In the genomic region with DNA sequence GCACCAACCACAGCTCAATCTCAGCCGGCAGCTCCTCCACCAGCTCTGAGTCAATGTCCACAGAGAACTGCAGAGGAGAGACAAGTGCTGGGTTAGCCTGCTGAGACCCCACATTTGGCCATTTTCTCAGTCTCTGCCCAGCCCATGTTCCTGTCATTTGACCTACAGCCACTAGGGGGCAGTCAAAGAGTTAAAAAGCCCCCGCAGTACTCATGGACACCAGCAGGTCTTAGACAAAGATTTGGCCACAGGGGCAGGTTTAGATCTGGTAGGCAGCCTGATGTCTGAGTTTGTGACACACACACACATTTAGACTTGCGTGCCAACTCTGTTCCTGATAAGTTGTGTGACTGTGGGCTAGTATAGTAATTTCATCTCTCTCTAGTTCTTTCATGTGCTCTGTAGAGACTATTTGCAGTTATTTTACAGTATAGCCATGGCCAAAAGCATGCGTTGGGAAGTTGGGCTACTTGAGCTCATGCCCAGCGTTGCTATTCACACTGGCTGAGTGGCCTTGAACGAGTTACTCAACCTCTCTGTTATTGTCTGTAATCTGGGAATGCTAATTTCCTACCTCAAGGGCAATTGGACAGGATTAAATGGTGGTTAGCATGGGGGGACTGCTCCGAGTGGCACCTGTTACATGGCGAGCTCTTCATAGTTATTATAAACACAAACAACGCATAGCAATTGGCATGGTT, we compare ENCODE assay signal across 10 mouse cellular contexts. TPM values are rescaled to one million over a fixed set of nuclear protein-coding genes. Genes with fewer than 3 reads are reported as not detected.
DNase-seq lines count a peak whose midpoint lies in the region; ATAC-seq lines count a peak whose summit lies in the region.
"Had no signal": no experiment of that assay in that cellular context is flagged by ENCODE, and none has a peak within 500 bp of the region (broad histone marks: within the 10 kb centered on the region; RNA-seq: fewer than 3 reads in every experiment).

No protein-coding gene starts in this region.

- H3K4me3 ChIP-seq in midbrain, embryonic 12.5 days: no peak overlapping the region
- H3K4me3 ChIP-seq: embryonic facial prominence, embryonic 13.5 days; myocyte had no signal

- WGBS in midbrain, embryonic 12.5 days: 59% methylated on average over 9 of the region's 9 CpGs

- no peaks in the 10 kb centered on the region for H3K36me3 ChIP-seq in midbrain, embryonic 12.5 days
- H3K36me3 ChIP-seq: embryonic facial prominence, embryonic 13.5 days had no signal

- intact Hi-C loops in gastrocnemius, postnatal 14 days (cut with DNase I; ENCODE audit: low total_unique reads): loop anchor here (2.0 kb wide), 1 partner anchor 60 kb away; no protein-coding TSS in a partner anchor

- no peak overlapping the region for H3K27ac ChIP-seq in midbrain, embryonic 12.5 days (replicated peaks)
- H3K27ac ChIP-seq: embryonic facial prominence, embryonic 13.5 days had no signal

- H3K9ac ChIP-seq in midbrain, embryonic 12.5 days (replicated peaks): no peak overlapping the region
- H3K9ac ChIP-seq: embryonic facial prominence, embryonic 13.5 days had no signal

- H3K4me2 ChIP-seq in midbrain, embryonic 12.5 days (replicated peaks): no peak overlapping the region
- H3K4me2 ChIP-seq: embryonic facial prominence, embryonic 13.5 days had no signal

- DNase-seq in layer of hippocampus, adult 11-12 months (ENCODE audit: low spot score): peak; percentile 61
- DNase-seq in layer of hippocampus, adult 9-10 months (ENCODE audit: low spot score): no peak
- peak; percentile 64 for DNase-seq in Muller cell, postnatal 12 days (ENCODE audit: inconsistent ontology term)
- DNase-seq in cerebellum, adult 9-11 months: peak; percentile 73
- DNase-seq in gastrocnemius, postnatal 14 days: peak; percentile 38
- peak; percentile 69 to 73 for DNase-seq in layer of hippocampus, postnatal 10 days (ENCODE audit: low spot score in 2 of 2)
- DNase-seq in thymus, postnatal 14 days: peak; percentile 62

- ATAC-seq in midbrain, embryonic 12.5 days (ENCODE audit: low FRiP score, low read depth): peak; percentile 54; the same call in 1 of the 2 replicates

- no peaks in the 10 kb centered on the region for H3K9me3 ChIP-seq in midbrain, embryonic 12.5 days
- H3K9me3 ChIP-seq: embryonic facial prominence, embryonic 13.5 days had no signal

- peaks cover under 1% of the 10 kb centered on the region; the same call in 1 of the 2 replicates for H3K4me1 ChIP-seq in midbrain, embryonic 12.5 days
- H3K4me1 ChIP-seq: embryonic facial prominence, embryonic 13.5 days had no signal

- peaks cover 15% of the 10 kb centered on the region; the same call in 1 of the 2 replicates for H3K27me3 ChIP-seq in midbrain, embryonic 12.5 days
- H3K27me3 ChIP-seq: embryonic facial prominence, embryonic 13.5 days had no signal

RNA-seq across cellular contexts. Expression of gene Pdk2, which starts 6.0 kb away (rescaled TPM):
- 100 to 1,000 TPM; 330 to 344 TPM for total RNA-seq in gastrocnemius, postnatal 14 days (2021)
- total RNA-seq in layer of hippocampus, postnatal 10 days (2021): 10 to 100 TPM; 48.9 to 49.7 TPM
- polyA plus RNA-seq in midbrain, embryonic 12.5 days (2016; fragmentation: Nextera tagmentation; extraction: Ambion mirVana): 19.1 and 22.7 TPM in 2 replicates

RNA-seq across cellular contexts. Expression of gene Itga3, which starts 29.5 kb away (rescaled TPM):
- total RNA-seq in gastrocnemius, postnatal 14 days (2021): 1 to 10 TPM; 3.5 to 4.0 TPM
- 10 to 100 TPM; 16.4 to 18.9 TPM for total RNA-seq in layer of hippocampus, postnatal 10 days (2021)
- 6.3 and 6.5 TPM in 2 replicates for polyA plus RNA-seq in midbrain, embryonic 12.5 days (2016; fragmentation: Nextera tagmentation; extraction: Ambion mirVana)

RNA-seq across cellular contexts. Expression of gene Samd14, which starts 37.5 kb away (rescaled TPM):
- total RNA-seq in gastrocnemius, postnatal 14 days (2021): 1 to 10 TPM; 1.7 to 2.2 TPM
- total RNA-seq in layer of hippocampus, postnatal 10 days (2021): 100 to 1,000 TPM; 107 TPM
- polyA plus RNA-seq in midbrain, embryonic 12.5 days (2016; fragmentation: Nextera tagmentation; extraction: Ambion mirVana): 93.5 and 100 TPM in 2 replicates

RNA-seq across cellular contexts. Expression of gene Ppp1r9b, which starts 56.3 kb away (rescaled TPM):
- total RNA-seq in gastrocnemius, postnatal 14 days (2021): 10 to 100 TPM; 38.7 to 38.8 TPM
- total RNA-seq in layer of hippocampus, postnatal 10 days (2021): 100 to 1,000 TPM; 501 TPM
- 15.7 and 17.7 TPM in 2 replicates for polyA plus RNA-seq in midbrain, embryonic 12.5 days (2016; fragmentation: Nextera tagmentation; extraction: Ambion mirVana)

Comparison
In these comparisons a context has a peak if more than half of its experiments do, and no peak if none do; other contexts are left out.
1. RNA of gene Pdk2, which starts 6.0 kb away (total RNA-seq): 330 to 344 TPM in gastrocnemius, postnatal 14 days; 48.9 to 49.7 TPM in layer of hippocampus, postnatal 10 days; every median in the first group is over 4 times any median in the second.
2. RNA of gene Samd14, which starts 37.5 kb away (total RNA-seq): 107 TPM in layer of hippocampus, postnatal 10 days; 1.7 to 2.2 TPM in gastrocnemius, postnatal 14 days; every median in the first group is over 10 times any median in the second.